Mouse (Mus musculus): ENCODE results near the gene Zfp619. TPM values are rescaled to one million over a fixed set of nuclear protein-coding genes. Genes with fewer than 3 reads are reported as not detected.

Gene Zfp619
- polyA plus RNA-seq, 1 experiment from 2014 or later = 4.8 TPM

DNA sequence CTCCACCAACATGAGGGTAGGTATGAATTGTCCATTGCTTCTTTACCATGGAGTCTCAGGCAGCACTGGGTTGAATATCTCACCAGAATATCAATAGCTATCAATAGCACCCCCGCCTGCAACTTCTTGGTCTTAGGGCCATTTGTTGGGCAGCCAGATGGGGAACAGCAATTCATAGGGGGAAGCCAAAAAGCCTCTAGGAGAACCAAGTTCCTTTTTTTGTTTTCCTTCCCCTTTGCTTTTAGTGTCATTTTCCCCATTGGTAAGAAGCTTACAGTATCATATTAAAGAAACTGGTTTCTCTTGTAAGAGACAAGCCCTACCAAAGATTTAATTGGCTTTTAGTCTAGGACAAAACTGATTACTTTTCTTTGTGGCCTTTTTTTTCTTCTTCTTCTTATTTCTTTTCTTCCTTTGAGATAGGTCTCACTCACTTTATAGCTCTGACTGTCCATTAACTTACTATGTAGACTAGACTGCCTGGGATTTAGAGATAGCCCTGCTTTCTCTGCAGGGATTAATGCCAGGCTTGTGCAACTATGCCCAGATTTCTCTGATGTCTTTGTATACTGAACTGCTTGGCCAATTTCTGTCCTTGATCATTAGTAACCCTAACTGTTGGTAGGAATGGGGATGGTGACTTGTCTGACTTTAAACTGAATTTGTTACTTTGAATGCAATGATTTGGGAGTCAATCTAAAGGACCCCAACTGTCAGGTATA is 6.3 kb downstream of the Zfp619 start:
- no peaks in the 10 kb centered on the region for H3K36me3 ChIP-seq (ENCODE audit: control insufficient read depth, insufficient read depth, low read length)
- no peak overlapping the region for H3K4me2 ChIP-seq (ENCODE audit: low read length)
- H3K27ac ChIP-seq (ENCODE audit: low read depth, low read length) = no peak overlapping the region
- no peaks in the 10 kb centered on the region for H3K9me3 ChIP-seq (replicated peaks; ENCODE audit: control insufficient read depth, low read length)
- no peaks in the 10 kb centered on the region for H3K27me3 ChIP-seq (replicated peaks; ENCODE audit: control insufficient read depth, insufficient read depth, low read length)
- H3K4me3 ChIP-seq (ENCODE audit: low read depth, low read length) = no peak overlapping the region
- no peaks in the 10 kb centered on the region for H3K4me1 ChIP-seq (ENCODE audit: control insufficient read depth, insufficient read depth, low read length)
- H3K9ac ChIP-seq (ENCODE audit: low read length) = no peak overlapping the region
- DNase-seq (ENCODE audit: low spot score) (no peak), ATAC-seq (no peak)
- 97% methylated on average over 1 of the region's 1 CpGs for WGBS

DNA sequence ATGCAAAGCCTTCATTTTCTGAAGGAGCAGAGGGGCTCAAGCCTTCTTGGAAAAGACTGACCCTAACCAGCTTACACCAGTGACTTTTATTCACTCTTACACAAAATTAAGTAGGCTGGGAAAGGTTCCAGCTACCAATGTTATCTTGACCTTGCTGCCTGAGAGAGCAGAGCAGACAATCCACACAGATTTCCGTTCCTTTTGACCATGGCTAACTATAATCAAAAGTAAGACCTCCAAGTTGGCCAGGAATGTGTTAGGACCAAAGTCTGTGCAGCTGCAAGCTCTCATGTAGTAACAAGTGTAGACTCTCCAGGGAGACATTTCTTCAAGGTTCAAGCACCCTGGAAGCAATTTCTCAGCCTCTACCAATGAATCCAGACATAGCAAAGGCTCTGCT is 25.6 kb downstream of the Zfp619 start:
- no peak for ATAC-seq
- no peaks in the 10 kb centered on the region for H3K27me3 ChIP-seq (replicated peaks; ENCODE audit: control insufficient read depth, insufficient read depth, low read length)
- H3K4me1 ChIP-seq (ENCODE audit: control insufficient read depth, insufficient read depth, low read length) = no peaks in the 10 kb centered on the region; the same call in 1 of the 2 replicates
- H3K27ac ChIP-seq (ENCODE audit: low read depth, low read length) = no peak overlapping the region
- H3K4me2 ChIP-seq (ENCODE audit: low read length) = no peak overlapping the region
- WGBS = 81% methylated on average over 1 of the region's 1 CpGs
- H3K9me3 ChIP-seq (replicated peaks; ENCODE audit: control insufficient read depth, low read length) = no peaks in the 10 kb centered on the region
- no peak for DNase-seq (ENCODE audit: low spot score)
- no peak overlapping the region for H3K4me3 ChIP-seq (ENCODE audit: low read depth, low read length)
- no peak overlapping the region for H3K9ac ChIP-seq (ENCODE audit: low read length)
- H3K36me3 ChIP-seq (ENCODE audit: control insufficient read depth, insufficient read depth, low read length) = no peaks in the 10 kb centered on the region

DNA sequence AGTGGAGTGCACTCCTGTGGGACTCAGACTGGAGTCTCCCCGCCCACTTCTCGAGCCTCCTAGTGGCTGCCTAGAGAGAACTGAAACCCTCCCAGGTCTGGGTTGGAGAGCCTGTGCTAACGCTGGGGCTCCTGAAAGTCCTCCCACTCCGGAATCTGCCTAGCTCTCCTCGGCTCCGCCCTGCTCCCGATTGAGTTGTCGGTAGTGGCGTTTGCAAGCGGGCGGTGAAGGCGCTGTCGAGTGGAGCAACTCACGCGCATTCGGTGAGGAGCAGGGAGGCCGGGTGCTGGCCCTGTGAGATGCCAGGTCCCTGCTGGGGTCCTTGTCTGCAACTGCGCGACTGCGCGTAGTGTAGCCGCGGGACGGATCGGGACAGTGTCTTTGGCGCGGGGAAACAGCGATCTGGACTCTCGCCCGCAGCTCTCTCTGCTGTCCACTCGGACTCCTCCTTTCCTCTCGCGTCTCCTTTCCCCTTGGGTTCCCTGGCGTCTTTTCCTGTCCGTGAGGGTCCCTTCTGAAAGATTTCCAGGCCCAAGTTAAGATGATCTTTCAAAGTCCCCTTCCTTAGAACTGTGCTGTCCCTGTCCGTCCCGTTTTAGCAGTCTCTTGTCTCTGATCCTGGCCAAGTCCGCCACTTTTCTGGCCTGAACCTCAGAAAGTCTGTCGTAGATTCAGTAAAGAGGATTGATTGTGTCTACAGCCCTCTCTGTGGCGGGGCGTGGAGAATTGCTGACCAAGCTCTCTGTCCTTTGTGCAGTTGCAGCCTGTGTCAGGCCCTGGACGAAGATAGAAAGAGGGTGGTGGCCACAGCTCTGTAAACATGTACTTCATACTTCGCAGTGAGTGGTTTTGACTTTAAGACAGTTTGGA is 26.9 kb downstream of the Zfp619 start:
- Histone ChIP-seq H3K9me3 (replicated peaks; ENCODE audit: control insufficient read depth, low read length) (no peaks in the 10 kb centered on the region), H3K4me2 (ENCODE audit: low read length) (peak overlapping the region; percentile 72)
- ATAC-seq = peak; percentile 97

GRCm38 (mm10) chr7:39545134-39545533 is 27.6 kb downstream of the Zfp619 start:
- no peak for DNase-seq (ENCODE audit: low spot score)
- Histone ChIP-seq H3K27me3 (replicated peaks; ENCODE audit: control insufficient read depth, insufficient read depth, low read length) (no peaks in the 10 kb centered on the region), H3K4me2 (ENCODE audit: low read length) (peak overlapping the region; percentile 72), H3K36me3 (ENCODE audit: control insufficient read depth, insufficient read depth, low read length) (no peaks in the 10 kb centered on the region), H3K9ac (ENCODE audit: low read length) (peak overlapping the region; percentile 78), H3K4me3 (ENCODE audit: low read depth, low read length) (peak overlapping the region; percentile 46), H3K27ac (ENCODE audit: low read depth, low read length) (no peak overlapping the region; the same call in 1 of the 2 replicates), H3K9me3 (replicated peaks; ENCODE audit: control insufficient read depth, low read length) (no peaks in the 10 kb centered on the region), H3K4me1 (ENCODE audit: control insufficient read depth, insufficient read depth, low read length) (no peaks in the 10 kb centered on the region; the same call in 1 of the 2 replicates)
- ATAC-seq = no peak
- WGBS = 55% methylated on average over 10 of the region's 10 CpGs

More for the DNA sequence above, 26.9 kb downstream of the Zfp619 start:
- peak overlapping the region; percentile 46 for H3K4me3 ChIP-seq (ENCODE audit: low read depth, low read length)
- H3K4me1 ChIP-seq (ENCODE audit: control insufficient read depth, insufficient read depth, low read length) = no peaks in the 10 kb centered on the region; the same call in 1 of the 2 replicates
- H3K27ac ChIP-seq (ENCODE audit: low read depth, low read length) = peak overlapping the region; percentile 73
- WGBS = under 1% methylated on average over 43 of the region's 43 CpGs
- H3K27me3 ChIP-seq (replicated peaks; ENCODE audit: control insufficient read depth, insufficient read depth, low read length) = no peaks in the 10 kb centered on the region
- no peaks in the 10 kb centered on the region for H3K36me3 ChIP-seq (ENCODE audit: control insufficient read depth, insufficient read depth, low read length)
- H3K9ac ChIP-seq (ENCODE audit: low read length) = peak overlapping the region; percentile 78
- peak; percentile 90 for DNase-seq (ENCODE audit: low spot score)

DNA sequence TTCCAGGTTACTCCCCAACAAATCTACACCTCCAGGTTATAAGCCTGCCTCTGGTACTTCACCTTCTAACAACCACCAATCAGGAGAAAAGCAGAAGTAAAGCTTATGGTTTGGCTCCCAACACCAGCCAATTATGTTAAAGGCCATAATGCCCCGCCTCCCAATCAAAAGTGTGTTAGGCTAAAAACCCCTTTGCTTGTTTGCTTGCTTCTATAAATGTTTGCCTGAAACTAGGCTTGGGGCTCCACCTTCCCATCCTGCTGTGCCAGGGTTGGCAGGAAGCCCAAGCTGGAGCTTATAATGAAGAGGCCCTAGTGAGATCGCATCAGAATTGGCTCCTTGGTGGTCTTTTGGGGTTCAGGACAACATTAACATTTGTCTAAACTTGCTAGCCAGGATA is 31.8 kb downstream of the Zfp619 start:
- 42% methylated on average over 2 of the region's 2 CpGs for WGBS
- peak; percentile 38 for DNase-seq (ENCODE audit: low spot score)
- Histone ChIP-seq H3K9me3 (replicated peaks; ENCODE audit: control insufficient read depth, low read length) (no peaks in the 10 kb centered on the region), H3K36me3 (ENCODE audit: control insufficient read depth, insufficient read depth, low read length) (peaks cover 2% of the 10 kb centered on the region; the same call in 1 of the 2 replicates), H3K4me2 (ENCODE audit: low read length) (no peak overlapping the region), H3K27ac (ENCODE audit: low read depth, low read length) (no peak overlapping the region), H3K4me3 (ENCODE audit: low read depth, low read length) (no peak overlapping the region), H3K9ac (ENCODE audit: low read length) (no peak overlapping the region), H3K4me1 (ENCODE audit: control insufficient read depth, insufficient read depth, low read length) (peaks cover 6% of the 10 kb centered on the region; the same call in 1 of the 2 replicates), H3K27me3 (replicated peaks; ENCODE audit: control insufficient read depth, insufficient read depth, low read length) (no peaks in the 10 kb centered on the region)
- ATAC-seq = no peak

- 3% methylated on average over 52 of the region's 52 CpGs for WGBS
- H3K4me2 ChIP-seq (ENCODE audit: low read length) = peak overlapping the region; percentile 59
- DNase-seq (ENCODE audit: low spot score) = peak; percentile 97
- H3K4me1 ChIP-seq (ENCODE audit: control insufficient read depth, insufficient read depth, low read length) = peaks cover 6% of the 10 kb centered on the region; the same call in 1 of the 2 replicates
- peak; percentile 99 for ATAC-seq
- peak overlapping the region; percentile 62 for H3K4me3 ChIP-seq (ENCODE audit: low read depth, low read length)
- no peaks in the 10 kb centered on the region for H3K9me3 ChIP-seq (replicated peaks; ENCODE audit: control insufficient read depth, low read length)
- peak overlapping the region; percentile 94 for H3K27ac ChIP-seq (ENCODE audit: low read depth, low read length)
- H3K9ac ChIP-seq (ENCODE audit: low read length) = peak overlapping the region; percentile 75
- H3K36me3 ChIP-seq (ENCODE audit: control insufficient read depth, insufficient read depth, low read length) = peaks cover 12% of the 10 kb centered on the region; the same call in 1 of the 2 replicates
- no peaks in the 10 kb centered on the region for H3K27me3 ChIP-seq (replicated peaks; ENCODE audit: control insufficient read depth, insufficient read depth, low read length)
Observed at GRCm38 (mm10) chr7:39551976-39552891, 34.7 kb downstream of the Zfp619 start.

- DNase-seq (ENCODE audit: low spot score) (no peak), ATAC-seq (no peak)
- Histone ChIP-seq H3K4me2 (ENCODE audit: low read length) (peak overlapping the region; percentile 59), H3K4me3 (ENCODE audit: low read depth, low read length) (peak overlapping the region; percentile 62), H3K27me3 (replicated peaks; ENCODE audit: control insufficient read depth, insufficient read depth, low read length) (no peaks in the 10 kb centered on the region), H3K9ac (ENCODE audit: low read length) (peak overlapping the region; percentile 29; the same call in 1 of the 2 replicates), H3K36me3 (ENCODE audit: control insufficient read depth, insufficient read depth, low read length) (peaks cover 12% of the 10 kb centered on the region; the same call in 1 of the 2 replicates), H3K9me3 (replicated peaks; ENCODE audit: control insufficient read depth, low read length) (no peaks in the 10 kb centered on the region), H3K4me1 (ENCODE audit: control insufficient read depth, insufficient read depth, low read length) (peaks cover 6% of the 10 kb centered on the region; the same call in 1 of the 2 replicates), H3K27ac (ENCODE audit: low read depth, low read length) (no peak overlapping the region)
- WGBS = 20% methylated on average over 5 of the region's 5 CpGs
Observed at GRCm38 (mm10) chr7:39552993-39553392, 35.4 kb downstream of the Zfp619 start.

GRCm38 (mm10) chr7:39553871-39554270 is 36.3 kb downstream of the Zfp619 start:
- Histone ChIP-seq H3K27me3 (replicated peaks; ENCODE audit: control insufficient read depth, insufficient read depth, low read length) (no peaks in the 10 kb centered on the region), H3K9me3 (replicated peaks; ENCODE audit: control insufficient read depth, low read length) (no peaks in the 10 kb centered on the region), H3K4me1 (ENCODE audit: control insufficient read depth, insufficient read depth, low read length) (peaks cover 6% of the 10 kb centered on the region; the same call in 1 of the 2 replicates), H3K36me3 (ENCODE audit: control insufficient read depth, insufficient read depth, low read length) (peaks cover 12% of the 10 kb centered on the region; the same call in 1 of the 2 replicates), H3K27ac (ENCODE audit: low read depth, low read length) (no peak overlapping the region), H3K4me2 (ENCODE audit: low read length) (no peak overlapping the region), H3K4me3 (ENCODE audit: low read depth, low read length) (no peak overlapping the region), H3K9ac (ENCODE audit: low read length) (no peak overlapping the region)
- no peak for DNase-seq (ENCODE audit: low spot score)
- 81% methylated on average over 4 of the region's 4 CpGs for WGBS
- no peak for ATAC-seq
